Mouse (Mus musculus) kidney, adult 11 months (tissue): Measurements from ENCODE around the gene Bckdk.
"Not testable (repeated sequence)": the region's sequence is repeated elsewhere in the genome, so short reads cannot be mapped to it uniquely, and the experiment has no call there.

Source experiments
- DNase-seq: peaks from one replicate; pipeline ENCODE4 v3.0.0; 2022

Bckdk gene

DNA sequence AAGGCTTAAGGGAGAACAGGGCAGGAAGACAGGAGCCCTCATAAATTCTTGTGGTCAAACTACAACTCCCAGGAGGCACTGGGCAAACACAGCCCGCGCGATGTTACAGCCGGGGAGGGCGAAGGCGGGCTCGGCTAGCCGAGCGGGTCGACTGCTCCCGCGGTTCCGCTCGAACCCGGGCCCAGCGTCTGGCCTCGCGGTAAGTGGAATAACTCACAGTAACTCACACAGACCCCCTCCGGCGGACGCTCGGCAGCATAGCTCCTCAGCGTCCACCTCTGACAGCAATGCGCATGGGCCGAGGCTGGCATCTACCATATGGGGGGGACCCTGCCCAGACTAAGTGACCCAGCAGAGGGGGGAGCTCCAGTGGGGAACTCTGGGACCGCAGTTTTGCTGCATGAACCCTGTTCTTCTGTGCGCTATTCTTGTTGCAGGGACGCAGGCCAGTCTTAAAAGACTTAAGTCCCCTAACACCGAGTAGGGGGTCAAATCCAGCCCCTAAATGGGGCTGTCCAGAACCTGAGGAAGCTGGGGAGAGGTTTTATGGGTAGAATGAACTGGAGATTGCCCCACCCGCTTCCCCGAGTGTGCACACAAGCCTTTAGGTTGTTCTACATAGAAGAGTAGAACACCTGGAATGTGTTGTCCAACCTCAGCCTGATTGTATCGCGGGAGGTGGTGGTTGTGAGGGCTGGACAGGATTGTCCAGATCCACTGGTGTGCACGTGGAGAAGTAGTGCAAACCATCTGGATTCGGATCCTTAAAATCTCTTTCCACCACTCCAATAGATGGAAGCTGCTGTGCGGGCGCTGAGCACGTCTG lies at the start of gene Bckdk:
Gene Bckdk, plus strand, starts transcription at position 112 of the 826 bp plus-strand sequence.
- DNase-seq, result peak; percentile 74

DNA sequence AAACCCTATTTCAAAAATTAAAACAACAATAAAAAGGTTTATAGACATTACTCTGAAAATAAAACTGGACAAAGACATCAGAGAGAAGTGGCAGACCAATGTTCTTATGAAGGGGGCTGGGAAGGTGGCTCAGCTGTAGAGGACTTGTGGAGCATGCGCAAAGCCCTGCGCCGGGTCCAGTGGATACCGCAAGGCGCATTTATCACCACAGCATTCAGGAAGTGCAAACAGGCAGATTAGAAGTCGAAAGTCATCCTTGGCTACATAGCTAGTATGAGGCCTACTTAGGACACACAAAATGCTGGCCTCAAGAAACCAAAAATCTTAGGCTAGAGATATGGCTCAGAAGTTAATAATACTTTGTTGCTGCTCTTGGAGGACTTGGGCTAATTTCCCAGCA lies 45.6 kb upstream of the Bckdk start:
- DNase-seq, result no peak

DNA sequence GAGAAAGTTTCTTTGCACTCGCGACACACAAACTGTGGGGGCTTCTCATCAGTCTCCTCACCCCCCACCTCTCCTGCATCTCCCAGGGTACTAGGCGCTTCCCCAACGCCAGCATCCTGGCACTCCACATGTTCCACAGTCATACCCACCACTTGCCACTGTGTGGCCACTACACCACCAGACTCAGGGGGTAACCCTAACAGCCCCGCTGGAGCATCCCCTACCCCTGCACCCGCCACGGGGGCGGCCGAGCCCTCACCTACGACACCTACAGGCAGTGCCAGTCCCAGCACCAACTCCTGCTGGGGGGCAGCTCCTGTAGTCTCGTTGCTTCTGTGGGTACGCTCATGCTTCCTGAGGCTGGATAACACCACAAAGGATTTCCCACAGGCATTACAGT lies 37.4 kb upstream of the Bckdk start:
- DNase-seq, result no peak

DNA sequence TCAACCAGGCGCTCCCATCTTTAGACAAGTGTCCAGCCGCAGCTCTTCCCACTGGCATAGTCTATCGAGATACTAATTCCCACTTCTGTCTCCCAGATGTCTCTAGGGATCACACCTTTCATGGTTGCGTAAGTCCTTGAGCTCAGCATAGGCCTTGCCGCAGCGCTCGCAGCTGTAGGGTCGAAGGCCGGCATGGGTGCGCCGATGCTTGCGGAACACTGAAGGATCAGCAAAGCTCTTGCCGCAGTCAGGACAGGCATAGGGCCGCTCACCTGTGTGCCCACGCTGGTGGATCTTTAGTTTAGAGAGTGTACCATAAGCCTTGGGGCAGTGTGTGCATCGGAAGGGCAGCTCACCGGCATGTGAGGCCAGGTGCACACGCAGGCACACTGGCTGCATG lies 36.2 kb upstream of the Bckdk start:
- DNase-seq, result no peak

DNA sequence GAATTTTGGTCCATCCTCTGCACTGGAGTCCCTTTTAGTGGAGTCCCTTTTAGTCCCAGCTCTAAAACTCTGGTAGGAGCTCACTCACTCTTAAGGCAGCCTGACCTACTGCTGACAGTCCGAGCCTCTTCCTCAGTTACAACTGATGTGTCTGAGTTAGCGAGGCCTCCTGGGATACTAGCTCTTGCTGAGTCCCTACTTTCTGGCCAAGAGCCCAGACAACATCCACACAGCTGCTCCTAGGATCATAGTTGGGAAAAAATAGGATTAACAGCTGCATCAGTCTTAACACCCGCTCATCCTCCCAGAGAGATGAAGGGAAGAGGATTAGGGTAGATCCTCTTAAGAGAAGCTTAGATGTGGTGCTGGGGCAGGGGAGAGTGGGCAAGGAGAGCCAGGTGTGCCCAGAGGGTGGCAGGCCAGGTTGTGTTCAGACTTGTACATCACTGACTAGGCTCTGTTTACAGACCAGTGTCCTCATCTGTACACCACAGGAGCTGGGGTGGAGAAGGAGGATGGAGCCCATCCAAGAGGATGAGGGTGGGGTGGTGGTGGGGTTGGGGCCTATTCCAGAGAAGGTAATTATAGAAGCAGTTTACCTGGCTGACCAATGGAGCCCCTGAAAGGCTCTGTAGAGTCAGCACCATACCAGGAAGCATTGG lies 34.6 kb upstream of the Bckdk start:
- DNase-seq, result no peak

DNA sequence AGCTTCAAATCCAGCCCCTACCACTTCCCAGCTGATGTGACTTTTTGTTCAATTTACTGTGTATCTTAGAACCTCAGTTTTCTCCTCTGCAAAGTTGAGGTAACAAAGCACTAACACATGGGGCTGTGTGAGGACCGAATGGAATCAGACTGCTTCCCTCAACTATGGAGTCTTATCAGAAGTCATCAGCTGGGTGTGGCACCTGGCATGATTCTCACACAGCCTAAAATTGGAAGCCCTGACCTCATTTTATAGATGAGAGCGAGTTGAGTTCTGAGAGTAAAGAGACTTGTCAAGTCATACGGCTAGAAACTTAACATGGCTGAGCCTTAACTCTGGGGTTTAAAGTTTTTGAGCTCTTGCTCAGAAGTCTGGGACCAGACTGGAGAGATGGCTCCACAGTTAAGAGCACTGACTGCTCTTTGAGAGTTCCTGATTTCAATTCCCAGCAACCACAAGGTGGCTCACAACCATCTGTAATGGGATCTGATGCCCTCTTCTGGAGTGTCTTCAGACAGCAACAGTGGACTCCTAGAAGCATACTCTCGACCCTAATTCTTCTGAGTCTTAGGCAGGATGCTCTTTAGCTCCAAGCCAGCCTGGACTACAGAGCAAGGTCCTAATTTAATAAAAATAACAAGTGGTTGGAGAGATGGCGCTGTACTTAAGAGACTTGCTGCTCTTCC lies 33.6 kb upstream of the Bckdk start:
- DNase-seq, result no peak

DNA sequence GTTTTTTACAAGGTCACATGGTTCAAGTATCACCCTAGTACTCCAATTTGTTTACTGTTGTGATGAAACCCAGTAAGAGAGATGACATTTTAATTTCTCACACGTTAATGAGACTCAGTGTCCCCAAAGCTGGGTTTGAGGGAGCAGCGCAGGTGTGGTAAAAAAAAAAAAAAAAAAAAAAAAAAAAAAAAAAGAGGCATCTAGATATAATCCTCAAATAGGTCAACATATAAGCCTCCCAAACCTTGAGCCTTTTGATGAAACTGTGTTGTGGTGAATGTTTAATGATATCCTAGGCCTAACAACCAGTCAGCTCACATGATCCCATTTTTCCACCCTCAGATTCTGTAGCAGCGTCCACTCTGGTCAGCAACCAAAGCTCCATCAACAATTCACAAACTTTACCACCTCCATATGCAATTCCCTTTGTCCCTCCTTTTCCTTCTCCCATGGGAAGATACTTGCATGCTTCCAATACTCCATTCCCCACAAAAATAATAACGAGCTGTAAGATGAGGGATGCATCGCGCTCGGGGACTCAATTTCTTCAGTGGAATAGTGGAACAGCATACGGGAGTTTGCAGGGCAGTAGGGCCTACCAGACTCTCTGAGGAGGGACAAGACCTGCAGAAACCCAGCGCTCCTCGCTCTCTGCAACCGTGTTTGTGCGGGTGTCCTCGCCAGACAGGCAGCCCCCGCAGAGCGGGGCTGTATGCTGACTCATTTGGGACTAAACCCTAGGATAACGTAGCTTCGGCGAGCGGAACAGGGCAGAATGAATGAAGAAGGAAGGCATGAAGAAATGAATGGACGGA lies 28.9 kb upstream of the Bckdk start:
- DNase-seq, result no peak

DNA sequence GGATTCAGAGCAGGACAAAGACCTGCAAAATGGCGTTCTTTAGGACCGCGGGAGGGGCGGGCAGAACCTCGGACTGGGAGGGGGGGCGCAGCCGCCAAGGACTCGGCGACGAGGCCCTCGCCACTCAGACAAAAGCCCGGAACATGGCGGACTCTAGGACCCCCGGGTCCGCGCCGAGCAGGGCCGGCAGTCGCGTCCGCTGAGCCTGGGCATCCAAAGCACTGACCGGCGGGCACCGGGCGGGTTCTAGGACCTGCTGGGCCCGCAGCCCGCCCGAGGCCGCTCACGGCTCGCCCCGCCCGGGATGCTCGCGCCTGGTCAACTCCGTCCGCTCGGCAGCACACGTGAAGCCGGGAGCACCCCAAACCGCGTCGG lies 28.3 kb upstream of the Bckdk start:
- peak; percentile 87 for DNase-seq

DNA sequence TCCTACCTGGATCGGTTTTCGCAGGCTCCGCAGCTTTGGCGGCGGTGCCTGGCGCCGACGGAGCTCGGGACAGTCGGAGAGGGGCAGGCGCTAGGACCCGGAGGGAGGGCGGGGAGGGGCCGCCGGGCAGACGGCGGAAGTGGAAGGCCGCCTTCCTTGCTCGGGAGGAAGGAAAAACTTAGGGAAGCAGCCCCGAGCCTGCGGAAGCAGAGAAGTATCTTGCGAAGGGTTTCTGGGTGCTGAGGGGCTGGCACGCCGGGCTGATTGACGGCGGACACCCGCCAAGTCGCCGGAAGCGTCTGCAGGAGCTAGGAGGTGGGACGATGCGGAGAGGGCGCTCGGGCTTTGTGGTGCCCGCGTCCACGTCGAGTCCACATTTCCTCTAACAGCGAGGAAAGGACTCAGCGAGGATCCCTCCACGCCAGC lies 27.8 kb upstream of the Bckdk start, which contains the start of gene Zfp646:
Gene Zfp646, plus strand, starts transcription at position 181 of the 426 bp plus-strand sequence.
- DNase-seq, result peak; percentile 70

DNA sequence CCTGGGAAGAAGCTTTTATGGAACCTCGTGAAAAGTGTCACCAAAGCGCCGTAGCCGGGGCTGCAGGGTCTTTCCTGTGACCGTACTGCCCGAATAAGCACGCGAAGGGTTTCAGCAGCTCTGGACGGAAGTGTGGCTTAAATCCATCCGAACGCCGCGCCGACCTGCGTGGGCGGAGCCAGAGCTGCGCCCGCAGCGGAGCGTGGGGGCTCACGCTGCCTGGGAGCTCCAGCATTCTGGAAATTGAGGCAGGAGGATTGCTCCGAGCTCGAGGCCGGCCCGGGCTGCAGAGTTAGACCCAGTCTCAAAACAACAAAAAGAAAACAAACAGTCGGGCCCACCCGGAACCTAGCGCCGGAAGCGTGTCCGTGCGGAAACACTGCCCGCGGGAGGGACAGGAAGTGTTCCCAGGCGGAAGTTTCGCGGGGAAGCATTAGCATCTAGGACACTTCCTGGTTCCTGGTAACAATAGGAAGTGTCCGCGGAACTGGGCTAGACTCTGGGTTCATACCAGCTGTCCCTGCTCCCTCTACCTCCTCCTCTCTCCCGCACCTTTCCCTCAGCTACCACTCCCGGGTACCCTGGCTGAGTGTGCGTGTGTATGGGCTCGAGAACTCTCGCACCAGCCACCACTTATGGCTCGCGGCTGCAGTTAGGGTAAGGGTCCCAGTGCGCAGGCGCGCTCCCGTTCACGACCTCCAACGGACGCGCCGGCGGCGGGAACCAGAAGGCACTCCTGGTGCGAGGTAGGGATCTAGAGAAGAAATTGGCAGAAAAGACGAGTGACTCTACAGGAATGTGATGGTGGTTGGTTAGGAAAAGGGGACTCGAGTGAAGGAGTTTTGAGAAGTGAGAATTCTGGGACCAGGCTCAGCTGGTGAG lies 27.2 kb upstream of the Bckdk start, which contains the start of gene Zfp668:
Gene Zfp668, minus strand, starts transcription at position 362 of the 882 bp plus-strand sequence.
- DNase-seq, result peak; percentile 89

DNA sequence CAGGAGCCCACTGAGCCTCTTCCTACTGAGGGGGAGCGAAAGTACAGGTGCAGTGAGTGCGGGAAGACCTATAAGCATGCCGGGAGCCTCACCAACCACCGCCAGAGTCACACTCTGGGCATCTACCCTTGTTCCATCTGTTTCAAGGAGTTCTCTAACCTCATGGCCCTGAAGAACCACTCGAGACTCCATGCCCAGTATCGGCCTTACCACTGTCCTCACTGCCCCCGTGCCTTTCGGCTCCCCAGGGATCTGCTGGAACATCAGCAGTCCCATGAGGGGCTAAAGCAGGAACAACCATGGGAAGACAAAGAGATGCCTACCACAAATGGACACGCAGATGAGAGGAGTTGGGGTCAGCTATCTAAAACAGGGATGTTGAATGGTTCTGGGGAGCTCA lies 24.6 kb upstream of the Bckdk start:
- no peak for DNase-seq

DNA sequence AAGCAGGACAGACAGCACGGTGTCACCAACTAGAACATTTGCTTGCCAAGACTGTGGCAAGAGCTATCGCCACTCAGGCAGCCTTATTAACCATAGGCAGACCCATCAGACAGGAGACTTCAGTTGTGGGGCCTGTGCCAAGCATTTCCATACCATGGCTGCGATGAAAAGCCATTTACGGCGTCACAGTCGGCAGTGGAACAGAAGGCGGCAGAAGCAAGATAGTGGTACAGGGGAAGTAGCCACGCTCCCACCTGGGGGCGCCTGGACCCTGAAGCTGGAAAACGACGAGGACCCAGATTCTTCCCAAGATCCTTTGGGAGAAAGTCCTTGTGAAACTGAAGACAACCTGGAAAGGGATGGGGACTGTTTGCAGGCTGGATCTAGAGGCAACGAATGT lies 23.5 kb upstream of the Bckdk start:
- DNase-seq, result no peak

DNA sequence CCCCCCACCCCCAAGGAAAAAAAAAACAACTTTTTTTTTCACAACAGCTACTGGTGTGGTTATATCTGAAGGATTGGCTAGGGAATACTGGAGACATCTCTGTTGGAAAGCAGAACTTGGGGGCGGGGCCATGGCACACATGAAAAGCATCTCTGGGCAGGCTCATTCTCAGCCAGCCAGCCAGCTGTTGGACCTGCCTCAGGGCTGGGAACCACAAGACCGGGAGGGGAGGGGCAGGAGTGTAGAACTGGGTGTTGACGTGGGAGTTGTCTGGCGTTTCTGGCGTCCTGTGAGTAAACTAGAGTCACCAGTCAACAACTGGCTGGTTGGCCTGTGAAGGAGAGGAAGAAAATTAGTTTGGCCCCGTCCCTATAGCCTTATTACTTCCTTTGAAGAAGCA lies 17.9 kb upstream of the Bckdk start:
- DNase-seq, result no peak

DNA sequence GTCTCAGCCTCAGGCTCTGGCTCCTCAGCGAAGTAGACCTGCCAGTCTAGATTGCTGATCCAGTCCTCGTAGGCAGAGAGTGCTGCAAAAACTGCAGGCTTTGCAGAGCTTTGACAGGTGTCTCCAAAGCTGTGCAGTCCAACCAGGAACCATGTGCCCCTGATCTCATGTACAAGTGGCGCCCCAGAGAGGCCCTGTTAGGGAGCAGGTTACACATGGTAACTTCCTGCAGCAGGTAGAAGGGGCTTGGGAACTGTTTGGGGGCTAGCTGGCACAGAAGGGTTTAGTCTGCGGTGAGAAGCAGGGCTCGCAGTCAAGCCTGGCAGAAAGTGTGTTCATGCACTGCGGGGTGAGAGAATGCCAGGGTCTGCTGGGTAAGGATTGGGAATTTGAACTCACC lies 17.3 kb upstream of the Bckdk start:
- no peak for DNase-seq

DNA sequence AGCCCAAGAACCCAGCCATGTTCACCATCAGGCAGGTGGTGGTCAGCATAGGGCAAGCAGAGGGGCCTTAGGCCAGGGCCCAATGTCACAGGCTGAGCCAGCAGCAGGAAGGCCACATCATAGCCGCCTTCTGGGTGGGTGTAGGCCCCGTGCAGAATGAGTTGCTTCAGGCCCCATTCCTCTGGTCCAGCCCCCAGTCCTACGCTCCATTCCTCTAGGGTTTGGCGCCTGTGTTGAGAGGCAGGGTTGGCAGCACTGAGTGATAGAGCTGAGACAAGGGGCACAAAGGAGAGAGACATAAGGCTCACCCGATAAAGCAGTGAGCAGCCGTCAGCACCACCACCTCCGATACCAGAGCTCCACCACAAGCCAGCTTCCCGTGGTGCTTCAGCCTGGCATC lies 16.7 kb upstream of the Bckdk start:
- DNase-seq, result no peak

DNA sequence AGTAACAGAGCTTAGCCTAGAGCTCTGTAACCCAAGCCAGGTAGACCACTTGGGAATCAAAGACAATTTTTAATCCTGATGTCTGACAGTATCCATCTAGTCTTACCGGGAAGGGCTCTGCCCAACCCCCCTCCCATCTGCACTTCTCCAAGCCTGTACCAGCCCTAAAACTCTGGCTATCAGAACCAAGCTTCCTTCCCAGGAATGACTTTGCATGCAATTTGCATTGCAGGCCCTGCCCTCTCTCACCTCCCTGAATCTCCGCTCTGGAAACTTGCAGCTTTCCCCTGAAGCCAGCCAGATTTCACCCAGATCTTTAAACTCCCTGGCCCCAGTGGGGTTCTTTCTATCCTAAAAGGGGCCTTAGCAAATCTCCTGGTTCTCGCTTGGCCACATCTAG lies 16.1 kb upstream of the Bckdk start:
- DNase-seq, result no peak

DNA sequence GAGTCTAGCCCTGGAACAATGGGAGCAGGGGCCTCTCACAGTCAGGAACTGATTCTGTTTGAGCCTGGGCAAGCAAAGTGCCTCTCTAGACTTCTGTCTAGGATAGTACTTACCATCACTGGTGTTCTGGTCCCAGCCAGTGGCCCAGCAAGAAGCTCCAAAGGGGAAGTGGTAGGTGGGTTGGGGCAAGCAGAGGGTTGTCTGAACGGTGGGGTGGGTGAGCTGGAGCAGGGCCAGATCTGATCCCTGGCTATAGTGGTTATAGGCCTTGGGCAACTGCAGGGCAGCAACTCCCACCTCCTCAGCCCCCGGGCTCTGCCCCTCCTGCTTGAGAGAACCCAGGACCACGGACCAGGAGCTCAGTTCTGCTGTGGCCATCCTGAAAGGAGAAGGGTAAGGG lies 15.1 kb upstream of the Bckdk start:
- no peak for DNase-seq

DNA sequence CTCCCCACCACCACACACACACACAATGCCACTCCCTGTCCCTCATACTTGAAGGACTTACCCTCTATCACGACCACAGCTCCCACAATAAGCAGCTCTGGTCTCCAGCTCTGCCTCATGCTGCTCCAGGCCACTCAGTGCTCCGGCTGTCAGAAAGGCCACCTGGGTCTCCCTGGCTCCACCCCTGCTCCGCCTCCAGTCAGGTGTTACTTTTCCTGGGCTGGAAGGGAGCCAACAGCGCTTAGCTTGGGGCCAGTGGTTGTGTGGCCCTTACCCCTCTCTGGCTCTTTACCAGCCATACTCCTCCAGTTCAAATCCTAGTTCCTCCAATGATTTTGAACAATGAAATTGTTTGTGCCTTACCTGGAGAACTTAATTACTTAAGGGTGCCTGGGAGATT lies 13.1 kb upstream of the Bckdk start, which contains the start of gene Prss53:
Gene Prss53, minus strand, starts transcription at position 173 of the 400 bp plus-strand sequence.
- peak; percentile 83 for DNase-seq

DNA sequence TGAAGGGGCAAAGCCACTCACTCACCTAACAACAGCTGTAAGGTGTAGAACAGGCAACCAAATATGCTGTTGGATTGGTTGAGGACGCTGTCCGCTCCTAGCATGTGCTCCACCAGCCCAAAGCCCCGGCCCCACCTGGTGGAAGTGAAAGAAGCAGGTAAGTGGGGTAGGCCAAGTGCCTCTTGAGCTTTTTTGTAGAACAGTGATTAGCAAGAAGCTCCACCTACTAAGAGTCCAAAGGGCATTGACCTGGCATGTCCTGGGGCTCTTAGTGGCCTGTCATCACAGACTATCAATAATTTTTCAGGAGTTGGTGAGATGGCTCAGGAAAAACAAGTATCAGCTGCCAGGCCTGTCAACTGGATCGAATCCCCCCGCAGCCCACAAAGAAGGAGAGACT lies 9.4 kb upstream of the Bckdk start:
- DNase-seq, result no peak

DNA sequence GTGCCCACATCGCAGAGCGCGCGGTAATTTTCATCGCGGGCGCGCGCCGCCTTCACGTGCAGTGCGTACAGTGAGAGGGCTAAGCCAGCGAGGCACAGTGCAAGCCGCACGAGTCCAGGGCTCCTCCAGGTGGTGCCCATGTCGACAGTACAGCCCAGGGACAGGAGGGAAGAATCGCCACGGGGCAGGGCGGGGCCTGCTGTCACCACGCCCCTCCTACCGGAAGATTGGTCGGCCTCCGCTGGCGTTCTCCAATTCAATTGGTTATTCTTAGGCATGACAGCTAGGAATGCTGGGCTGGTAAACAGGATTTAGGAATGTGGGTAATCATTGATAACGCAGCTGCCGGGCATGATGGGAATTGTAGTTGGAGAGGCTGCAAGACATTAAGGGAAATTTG lies 8.4 kb upstream of the Bckdk start, which contains the start of the genes Gm21974 and Vkorc1:
Gene Gm21974, minus strand, starts transcription at position 13 of the 400 bp plus-strand sequence.
Gene Vkorc1, minus strand, starts transcription at position 176 of the 400 bp plus-strand sequence.
- peak; percentile 99 for DNase-seq

DNA sequence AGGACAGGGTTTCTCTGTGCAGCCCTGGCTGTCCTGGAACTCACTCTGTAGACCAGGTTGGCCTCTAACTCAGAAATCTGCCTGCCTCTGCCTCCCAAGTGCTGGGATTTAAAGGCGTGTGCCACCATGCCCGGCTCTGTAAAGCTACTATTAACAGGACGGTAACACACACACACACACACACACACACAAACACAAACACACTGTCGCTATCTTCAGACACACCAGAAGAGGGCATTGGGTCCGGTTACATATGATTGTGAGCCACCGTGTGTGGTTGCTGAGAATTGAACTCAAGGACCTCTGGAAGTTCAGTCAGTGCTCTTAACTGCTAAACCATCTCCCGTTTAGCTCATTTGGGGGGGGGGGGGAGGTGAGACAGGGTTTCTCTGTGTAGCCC lies 8.0 kb upstream of the Bckdk start:
- not testable (repeated sequence) for DNase-seq
